Mouse (Mus musculus): ENCODE measurements around the gene Tbx6. TPM values are rescaled to one million over a fixed set of nuclear protein-coding genes. Genes with fewer than 3 reads are reported as not detected.

Gene Tbx6
- polyA plus RNA-seq, 1 experiment, result 0.01 TPM

GRCm38 (mm10) chr7:126741964-126742482 lies 39.3 kb upstream of the Tbx6 start:
- Histone ChIP-seq H3K36me3 (ENCODE audit: control insufficient read depth, insufficient read depth) (no peaks in the 10 kb centered on the region), H3K27me3 (ENCODE audit: control insufficient read depth, insufficient read depth, insufficient read length) (peaks cover 10% of the 10 kb centered on the region), H3K4me3 (ENCODE audit: insufficient read depth, poor library complexity, severe bottlenecking) (no peak overlapping the region), H3K79me2 (ENCODE audit: control insufficient read depth, insufficient read depth) (no peaks in the 10 kb centered on the region), H3ac (ENCODE audit: control insufficient read depth, insufficient read length, low read depth) (no peak overlapping the region), H3K79me3 (ENCODE audit: low read depth) (no peaks in the 10 kb centered on the region)
- TF ChIP-seq MYOG (IDR thresholded peaks at IDR 0.05; ENCODE audit: control insufficient read depth, extremely low read depth, insufficient read length) (no peak), FOSL1 (IDR thresholded peaks at IDR 0.05; ENCODE audit: insufficient read depth, low read length, poor library complexity, severe bottlenecking) (no peak), CEBPB (IDR thresholded peaks at IDR 0.05; ENCODE audit: low read depth) (no peak), USF1 (IDR thresholded peaks at IDR 0.05; ENCODE audit: low read depth) (no peak), CTCF (IDR thresholded peaks at IDR 0.05; ENCODE audit: control insufficient read depth, insufficient read depth, insufficient read length) (no peak), MYOD1 (IDR thresholded peaks at IDR 0.05; ENCODE audit: control insufficient read depth, insufficient read length, low read depth) (no peak), MAX (IDR thresholded peaks at IDR 0.05) (no peak)

GRCm38 (mm10) chr7:126746066-126746465 lies 35.2 kb upstream of the Tbx6 start:
- no peak overlapping the region for H3K4me3 ChIP-seq (ENCODE audit: insufficient read depth, poor library complexity, severe bottlenecking)
- H3K79me2 ChIP-seq (ENCODE audit: control insufficient read depth, insufficient read depth), result no peaks in the 10 kb centered on the region
- no peaks in the 10 kb centered on the region for H3K79me3 ChIP-seq (ENCODE audit: low read depth)
- no peaks in the 10 kb centered on the region for H3K36me3 ChIP-seq (ENCODE audit: control insufficient read depth, insufficient read depth)
- TF ChIP-seq MYOD1 (IDR thresholded peaks at IDR 0.05; ENCODE audit: control insufficient read depth, insufficient read length, low read depth) (no peak), MAX (IDR thresholded peaks at IDR 0.05) (no peak), CTCF (IDR thresholded peaks at IDR 0.05; ENCODE audit: control insufficient read depth, insufficient read depth, insufficient read length) (no peak), USF1 (IDR thresholded peaks at IDR 0.05; ENCODE audit: low read depth) (no peak), MYOG (IDR thresholded peaks at IDR 0.05; ENCODE audit: control insufficient read depth, extremely low read depth, insufficient read length) (no peak), CEBPB (IDR thresholded peaks at IDR 0.05; ENCODE audit: low read depth) (no peak), FOSL1 (IDR thresholded peaks at IDR 0.05; ENCODE audit: insufficient read depth, low read length, poor library complexity, severe bottlenecking) (no peak)
- peaks cover 11% of the 10 kb centered on the region for H3K27me3 ChIP-seq (ENCODE audit: control insufficient read depth, insufficient read depth, insufficient read length)
- H3ac ChIP-seq (ENCODE audit: control insufficient read depth, insufficient read length, low read depth), result no peak overlapping the region

- TF ChIP-seq USF1 (IDR thresholded peaks at IDR 0.05; ENCODE audit: low read depth), result no peak
- no peak for TF ChIP-seq MYOG (IDR thresholded peaks at IDR 0.05; ENCODE audit: control insufficient read depth, extremely low read depth, insufficient read length)
- no peak for TF ChIP-seq CEBPB (IDR thresholded peaks at IDR 0.05; ENCODE audit: low read depth)
- TF ChIP-seq CTCF (IDR thresholded peaks at IDR 0.05; ENCODE audit: control insufficient read depth, insufficient read depth, insufficient read length), result no peak
- no peak overlapping the region for H3K4me3 ChIP-seq (ENCODE audit: insufficient read depth, poor library complexity, severe bottlenecking)
- H3K79me3 ChIP-seq (ENCODE audit: low read depth), result no peaks in the 10 kb centered on the region
- H3ac ChIP-seq (ENCODE audit: control insufficient read depth, insufficient read length, low read depth), result no peak overlapping the region
- H3K36me3 ChIP-seq (ENCODE audit: control insufficient read depth, insufficient read depth), result no peaks in the 10 kb centered on the region
- no peaks in the 10 kb centered on the region for H3K79me2 ChIP-seq (ENCODE audit: control insufficient read depth, insufficient read depth)
- peaks cover 11% of the 10 kb centered on the region for H3K27me3 ChIP-seq (ENCODE audit: control insufficient read depth, insufficient read depth, insufficient read length)
These were observed 34.5 kb upstream of the Tbx6 start for GRCm38 (mm10) chr7:126746798-126747197.

- no peaks in the 10 kb centered on the region for H3K79me3 ChIP-seq (ENCODE audit: low read depth)
- TF ChIP-seq FOSL1 (IDR thresholded peaks at IDR 0.05; ENCODE audit: insufficient read depth, low read length, poor library complexity, severe bottlenecking), result no peak
- TF ChIP-seq CEBPB (IDR thresholded peaks at IDR 0.05; ENCODE audit: low read depth), result no peak
- TF ChIP-seq MYOD1 (IDR thresholded peaks at IDR 0.05; ENCODE audit: control insufficient read depth, insufficient read length, low read depth), result no peak
- no peak for TF ChIP-seq MYOG (IDR thresholded peaks at IDR 0.05; ENCODE audit: control insufficient read depth, extremely low read depth, insufficient read length)
- TF ChIP-seq CTCF (IDR thresholded peaks at IDR 0.05; ENCODE audit: control insufficient read depth, insufficient read depth, insufficient read length), result no peak
- no peak for TF ChIP-seq USF1 (IDR thresholded peaks at IDR 0.05; ENCODE audit: low read depth)
- peaks cover 11% of the 10 kb centered on the region for H3K27me3 ChIP-seq (ENCODE audit: control insufficient read depth, insufficient read depth, insufficient read length)
- no peak overlapping the region for H3ac ChIP-seq (ENCODE audit: control insufficient read depth, insufficient read length, low read depth)
- H3K36me3 ChIP-seq (ENCODE audit: control insufficient read depth, insufficient read depth), result no peaks in the 10 kb centered on the region
- no peaks in the 10 kb centered on the region for H3K79me2 ChIP-seq (ENCODE audit: control insufficient read depth, insufficient read depth)
- H3K4me3 ChIP-seq (ENCODE audit: insufficient read depth, poor library complexity, severe bottlenecking), result no peak overlapping the region
These were observed 32.5 kb upstream of the Tbx6 start for GRCm38 (mm10) chr7:126748824-126749223.

- no peak overlapping the region for H3K4me3 ChIP-seq (ENCODE audit: insufficient read depth, poor library complexity, severe bottlenecking)
- TF ChIP-seq CTCF (IDR thresholded peaks at IDR 0.05; ENCODE audit: control insufficient read depth, insufficient read depth, insufficient read length) (no peak), MYOD1 (IDR thresholded peaks at IDR 0.05; ENCODE audit: control insufficient read depth, insufficient read length, low read depth) (no peak), CEBPB (IDR thresholded peaks at IDR 0.05; ENCODE audit: low read depth) (no peak), USF1 (IDR thresholded peaks at IDR 0.05; ENCODE audit: low read depth) (no peak), MAX (IDR thresholded peaks at IDR 0.05) (no peak), FOSL1 (IDR thresholded peaks at IDR 0.05; ENCODE audit: insufficient read depth, low read length, poor library complexity, severe bottlenecking) (no peak), MYOG (IDR thresholded peaks at IDR 0.05; ENCODE audit: control insufficient read depth, extremely low read depth, insufficient read length) (no peak)
- peaks cover 11% of the 10 kb centered on the region for H3K27me3 ChIP-seq (ENCODE audit: control insufficient read depth, insufficient read depth, insufficient read length)
These were observed 31.5 kb upstream of the Tbx6 start for GRCm38 (mm10) chr7:126749582-126750343.

More at GRCm38 (mm10) chr7:126749582-126750343, 31.5 kb upstream of the Tbx6 start:
- Histone ChIP-seq H3K79me2 (ENCODE audit: control insufficient read depth, insufficient read depth) (no peaks in the 10 kb centered on the region), H3ac (ENCODE audit: control insufficient read depth, insufficient read length, low read depth) (no peak overlapping the region), H3K79me3 (ENCODE audit: low read depth) (no peaks in the 10 kb centered on the region), H3K36me3 (ENCODE audit: control insufficient read depth, insufficient read depth) (no peaks in the 10 kb centered on the region)
